Mouse (Mus musculus) lung, postnatal 0 days (tissue): ENCODE measurements around the gene Psme4.

Experiments used
- CTCF ChIP-seq: IDR thresholded peaks from 2 replicates; pipeline ENCODE4 v1.5.1; 2016; ENCODE audit warnings: antibody characterized with exemption, mild to moderate bottlenecking
- EP300 ChIP-seq: IDR thresholded peaks from 2 replicates; pipeline ENCODE4 v1.6.1; 2016; ENCODE audit warnings: antibody characterized with exemption, mild to moderate bottlenecking, control low read depth

GRCm38 (mm10) chr11:30750039-30750823, 21.3 kb upstream of the Psme4 start:
- TF ChIP-seq CTCF (no peak), EP300 (no peak)
